Mouse (Mus musculus) bone marrow, adult 2 months (tissue): ENCODE measurements around the gene Olfr358. TPM values are rescaled to one million over a fixed set of nuclear protein-coding genes. Genes with fewer than 3 reads are reported as not detected.

Source experiments
- H3K27ac ChIP-seq: fragments of 200-500 bp; 2 replicates; pipeline ENCODE4 v1.5.1; 2012; ENCODE audit warnings: low read depth, mild to moderate bottlenecking, control low read depth, inconsistent platforms, low read length; ENCODE audit not compliant: control insufficient read depth, poor library complexity, insufficient read depth
- H3K4me1 ChIP-seq: fragments of 200-500 bp; 2 replicates; pipeline ENCODE4 v1.6.1; 2011; ENCODE audit warnings: low read length; ENCODE audit not compliant: control insufficient read depth, insufficient read depth
- H3K4me3 ChIP-seq: fragments of 200-500 bp; replicated peaks from 2 replicates; pipeline ENCODE3; 2011; ENCODE audit warnings: mild to moderate bottlenecking, low read depth, low read length, control low read depth; ENCODE audit not compliant: control insufficient read depth
- CTCF ChIP-seq: fragments of 200-500 bp; IDR thresholded peaks from 2 replicates; pipeline ENCODE4 v1.5.1; 2011; ENCODE audit warnings: low read length, control low read depth; ENCODE audit not compliant: control insufficient read depth, insufficient read depth
- POLR2A ChIP-seq: fragments of 200-500 bp; IDR thresholded peaks from 2 replicates; pipeline ENCODE4 v1.6.1; 2011; ENCODE audit warnings: low read depth, mild to moderate bottlenecking, control low read depth, low read length, borderline replicate concordance; ENCODE audit not compliant: control insufficient read depth
- WGBS: fragments of 180-500 bp; shearing (Covaris S2); methylation state at CpG from one replicate; pipeline ENCODE4 v1.1.7; 2018; 5-methylcytosine and 5-hydroxymethylcytosine counted together
- polyA plus RNA-seq: library from polyadenylated mRNA; stranded (reverse); fragments of >200 nt; gene quantifications from 2 replicates; pipeline ENCODE4 v1.2.4, GENCODE M21; 2011; ENCODE audit warnings: low replicate concordance; ENCODE audit not compliant: missing spikeins, insufficient read depth, insufficient read length

The Olfr358 gene
- polyA plus RNA-seq: not detected in 2 replicates

DNA sequence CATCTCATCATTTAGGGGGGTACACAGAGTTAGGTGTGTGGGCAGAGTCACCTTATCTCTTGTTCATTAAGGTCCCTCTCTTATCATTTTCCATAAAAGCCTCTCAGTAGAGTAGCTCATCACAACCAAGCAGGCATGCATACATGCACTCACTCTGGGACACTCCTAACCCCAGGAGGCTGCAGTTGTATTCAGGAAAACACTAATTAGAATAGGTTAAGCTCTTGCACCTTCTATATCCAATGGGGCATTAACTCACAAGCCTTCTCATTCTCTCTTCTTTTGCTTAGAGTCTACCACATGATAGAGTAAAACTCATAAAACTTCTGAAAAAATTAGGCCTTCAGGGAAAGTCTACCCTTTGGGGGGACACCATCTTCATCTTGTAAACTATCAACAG lies at the start of gene Olfr358:
TSS of gene Olfr358 (minus strand) at position 101 of the 400 bp plus-strand sequence.
- Histone ChIP-seq H3K4me3 (no peak within 1 kb of the TSS), H3K4me1 (no peaks in the 10 kb centered on the region), H3K27ac (no peak within 1 kb of the TSS)
- TF ChIP-seq CTCF: no peak
- no peak for TF ChIP-seq POLR2A

DNA sequence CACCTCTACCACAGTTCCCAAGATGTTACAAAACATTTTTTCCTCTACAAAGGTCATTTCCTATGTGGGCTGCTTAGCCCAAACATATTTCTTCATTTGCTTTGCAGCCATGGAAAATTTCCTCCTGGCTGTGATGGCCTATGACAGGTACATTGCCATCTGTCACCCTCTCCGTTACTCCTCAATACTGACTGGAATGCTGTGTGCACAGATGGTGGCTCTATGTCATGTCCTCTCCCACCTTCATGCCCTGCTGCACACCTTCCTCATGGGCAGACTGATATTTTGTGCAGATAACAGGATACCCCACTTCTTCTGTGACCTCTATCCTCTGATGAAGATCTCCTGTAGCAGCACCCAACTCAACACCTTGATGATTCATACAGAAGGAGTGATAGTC lies 12.1 kb downstream of the Olfr358 start:
- no peak overlapping the region for H3K4me3 ChIP-seq
- 77% methylated on average over 1 of the region's 1 CpGs for WGBS
- no peak overlapping the region for H3K27ac ChIP-seq
- no peaks in the 10 kb centered on the region for H3K4me1 ChIP-seq
- TF ChIP-seq POLR2A (no peak), CTCF (no peak)

DNA sequence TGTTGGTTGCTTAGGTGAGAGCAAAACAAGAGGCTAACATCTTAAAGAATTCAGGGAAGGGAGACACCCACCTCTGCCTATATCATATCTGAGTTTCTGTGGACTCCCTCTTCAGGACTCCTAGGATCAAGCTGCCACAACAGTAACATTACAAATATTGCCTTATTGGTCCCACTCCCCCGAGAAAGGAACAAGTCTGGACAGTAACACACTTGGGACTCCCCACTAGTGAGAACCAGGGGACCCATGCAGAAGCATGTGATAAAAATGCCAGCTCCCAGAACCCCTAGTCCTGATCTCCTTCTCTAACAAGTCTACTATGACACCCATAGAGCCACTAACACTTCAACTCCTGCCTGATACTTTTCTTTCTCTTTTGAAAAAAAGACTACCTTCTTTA lies 15.6 kb downstream of the Olfr358 start, which contains the start of gene Olfr357:
TSS of gene Olfr357 (plus strand) at position 301 of the 400 bp plus-strand sequence.
- 36% methylated on average over 1 of the region's 1 CpGs for WGBS
- no peak within 1 kb of the TSS for H3K27ac ChIP-seq
- TF ChIP-seq CTCF (no peak), POLR2A (no peak)
- no peak within 1 kb of the TSS for H3K4me3 ChIP-seq
- no peaks in the 10 kb centered on the region for H3K4me1 ChIP-seq

Other genes starting within 250 kb of the Olfr358 start
- not detected in 2 replicates for gene Olfr348, start 225.1 kb downstream of the Olfr358 start, polyA plus RNA-seq
- gene Olfr50, start 218.8 kb downstream of the Olfr358 start, polyA plus RNA-seq: 1.3 TPM in 1 of 2 replicates, not detected in the other
- gene Olfr3, start 192.3 kb downstream of the Olfr358 start, polyA plus RNA-seq: not detected in 2 replicates
- not detected in 2 replicates for gene Olfr350, start 163.0 kb downstream of the Olfr358 start, polyA plus RNA-seq
- not detected in 2 replicates for gene Olfr351, start 146.7 kb downstream of the Olfr358 start, polyA plus RNA-seq
- 0.57 and 1.2 TPM in 2 replicates for gene Olfr352, start 140.9 kb downstream of the Olfr358 start, polyA plus RNA-seq
- not detected in 2 replicates for gene Olfr353, start 116.4 kb downstream of the Olfr358 start, polyA plus RNA-seq
- not detected in 2 replicates for gene Olfr354, start 103.7 kb downstream of the Olfr358 start, polyA plus RNA-seq
- gene Olfr355, start 80.4 kb downstream of the Olfr358 start, polyA plus RNA-seq: not detected in 2 replicates
- not detected in 2 replicates for gene Olfr356, start 72.2 kb downstream of the Olfr358 start, polyA plus RNA-seq
- not detected in 2 replicates for gene Olfr357, start 15.5 kb downstream of the Olfr358 start, polyA plus RNA-seq
- gene Olfr360, start 56.4 kb upstream of the Olfr358 start, polyA plus RNA-seq: not detected in 2 replicates
- gene Olfr361, start 80.0 kb upstream of the Olfr358 start, polyA plus RNA-seq: not detected in 2 replicates
- not detected in 2 replicates for gene Olfr362, start 108.6 kb upstream of the Olfr358 start, polyA plus RNA-seq
- not detected in 2 replicates for gene Olfr364-ps1, start 130.0 kb upstream of the Olfr358 start, polyA plus RNA-seq
- not detected in 2 replicates for gene Olfr365, start 178.9 kb upstream of the Olfr358 start, polyA plus RNA-seq
- 0.23 and 0.30 TPM in 2 replicates for gene Olfr366, start 202.2 kb upstream of the Olfr358 start, polyA plus RNA-seq